Comparison of ENCODE assay signal across 8 mouse cellular contexts in the genomic region with DNA sequence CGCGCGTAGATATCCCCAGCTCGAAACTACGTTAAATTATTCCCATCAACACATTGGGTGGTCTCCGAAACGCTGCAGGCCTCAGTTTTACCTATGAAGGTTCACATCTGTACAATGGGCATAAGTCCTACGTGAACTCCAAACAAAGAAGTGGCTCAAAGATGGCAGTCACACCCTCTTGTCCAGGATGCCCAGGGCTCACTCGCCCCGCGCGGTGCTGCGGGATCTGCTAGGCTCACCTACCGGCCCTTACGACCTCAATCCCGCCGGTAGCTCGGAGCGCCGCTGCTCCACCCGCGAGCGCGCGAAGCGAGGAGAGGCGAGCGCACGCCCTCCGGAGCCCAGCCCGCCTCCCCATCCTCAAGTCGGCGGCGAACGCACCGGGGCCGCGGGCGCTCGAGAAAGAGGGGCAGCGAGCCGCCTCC. TPM values are rescaled to one million over a fixed set of nuclear protein-coding genes. Genes with fewer than 3 reads are reported as not detected.
DNase-seq lines count a peak whose midpoint lies in the region; ATAC-seq and TF ChIP-seq lines count a peak whose summit lies in the region.

No protein-coding gene starts in this region.

- H3K36me3 ChIP-seq in lung, embryonic 15.5 days = peaks cover 17% of the 10 kb centered on the region
- H3K36me3 ChIP-seq in forebrain, embryonic 14.5 days (ENCODE audit: control insufficient read depth, insufficient read depth, low read length) = peaks cover 14% of the 10 kb centered on the region
- H3K36me3 ChIP-seq in limb, embryonic 15.5 days = no peaks in the 10 kb centered on the region

- H3K4me2 ChIP-seq in lung, embryonic 15.5 days = peak overlapping the region; percentile 56
- peak overlapping the region; percentile 56 for H3K4me2 ChIP-seq in forebrain, embryonic 14.5 days (ENCODE audit: low read length)
- H3K4me2 ChIP-seq in limb, embryonic 15.5 days = peak overlapping the region; percentile 84

- H3K27ac ChIP-seq in lung, embryonic 15.5 days = peak overlapping the region; percentile 96
- peak overlapping the region; percentile 91 for H3K27ac ChIP-seq in forebrain, embryonic 14.5 days (ENCODE audit: low read depth, low read length)
- peak overlapping the region; percentile 88 for H3K27ac ChIP-seq in limb, embryonic 15.5 days
- no peak overlapping the region for H3K27ac ChIP-seq in olfactory bulb, adult 2 months (ENCODE audit: insufficient read depth, low read depth, low read length)

- DNase-seq in lung, adult 18-20 months = no peak
- peak; percentile 23 for DNase-seq in adipocyte (ENCODE audit: low spot score)
- DNase-seq in forebrain, embryonic 14.5 days (ENCODE audit: low spot score) = peak; percentile 71
- DNase-seq in right cerebral cortex, adult 18-20 months = no peak
- no peak for DNase-seq in kidney, adult 11 months

- 0% methylated on average over 41 of the region's 42 CpGs for WGBS in lung, embryonic 15.5 days
- WGBS in forebrain, embryonic 14.5 days = under 1% methylated on average over 37 of the region's 42 CpGs
- WGBS in limb, embryonic 15.5 days = under 1% methylated on average over 36 of the region's 42 CpGs
- under 1% methylated on average over 42 of the region's 42 CpGs for WGBS in olfactory bulb, adult 2 months

- H3K9ac ChIP-seq in lung, embryonic 15.5 days = peak overlapping the region; percentile 95
- peak overlapping the region; percentile 95 for H3K9ac ChIP-seq in forebrain, embryonic 14.5 days (ENCODE audit: low read length)
- peak overlapping the region; percentile 76 for H3K9ac ChIP-seq in limb, embryonic 15.5 days

- H3K4me1 ChIP-seq in lung, embryonic 15.5 days = peaks cover 21% of the 10 kb centered on the region; the same call in 1 of the 2 replicates
- H3K4me1 ChIP-seq in forebrain, embryonic 14.5 days (ENCODE audit: control insufficient read depth, insufficient read depth, low read length) = peaks cover 13% of the 10 kb centered on the region
- peaks cover 8% of the 10 kb centered on the region for H3K4me1 ChIP-seq in limb, embryonic 15.5 days
- peaks cover 3% of the 10 kb centered on the region; the same call in 1 of the 2 replicates for H3K4me1 ChIP-seq in olfactory bulb, adult 2 months (ENCODE audit: control insufficient read depth, insufficient read depth, low read length)

- H3K9me3 ChIP-seq in lung, embryonic 15.5 days = no peaks in the 10 kb centered on the region
- no peaks in the 10 kb centered on the region for H3K9me3 ChIP-seq in forebrain, embryonic 14.5 days (replicated peaks; ENCODE audit: control insufficient read depth, low read length)
- no peaks in the 10 kb centered on the region for H3K9me3 ChIP-seq in limb, embryonic 15.5 days

- H3K27me3 ChIP-seq in lung, embryonic 15.5 days = no peaks in the 10 kb centered on the region
- no peaks in the 10 kb centered on the region for H3K27me3 ChIP-seq in forebrain, embryonic 14.5 days (replicated peaks; ENCODE audit: control insufficient read depth, insufficient read depth, low read length)
- H3K27me3 ChIP-seq in limb, embryonic 15.5 days = no peaks in the 10 kb centered on the region

- peak overlapping the region; percentile 95 for H3K4me3 ChIP-seq in lung, embryonic 15.5 days
- H3K4me3 ChIP-seq in forebrain, embryonic 14.5 days (ENCODE audit: low read depth, low read length) = peak overlapping the region; percentile 88
- H3K4me3 ChIP-seq in limb, embryonic 15.5 days = peak overlapping the region; percentile 87
- peak overlapping the region; percentile 59 for H3K4me3 ChIP-seq in olfactory bulb, adult 2 months (ENCODE audit: insufficient read depth, low read depth, low read length)

- ATAC-seq in lung, embryonic 15.5 days (ENCODE audit: borderline replicate concordance, extremely low read depth, low FRiP score, low TSS enrichment) = peak; percentile 50
- peak; percentile 75 for ATAC-seq in forebrain, embryonic 14.5 days
- peak; percentile 45 for ATAC-seq in limb, embryonic 15.5 days (ENCODE audit: insufficient number of reproducible peaks, low FRiP score, low TSS enrichment, low read depth)

- TF ChIP-seq POLR2A in olfactory bulb, adult 2 months (IDR thresholded peaks at IDR 0.05; ENCODE audit: insufficient read depth, low read depth, low read length) = no peak

- TF ChIP-seq CTCF in olfactory bulb, adult 2 months (IDR thresholded peaks at IDR 0.05; ENCODE audit: insufficient read depth, low read depth, low read length) = no peak

RNA-seq across cellular contexts. Expression of a gene that starts 0.4 kb away (rescaled TPM):
- 125 and 128 TPM in 2 replicates for polyA plus RNA-seq in lung, embryonic 15.5 days (2015; fragmentation: Nextera tagmentation; extraction: Ambion mirVana)
- polyA plus RNA-seq in forebrain, embryonic 14.5 days (2014; fragmentation: Nextera tagmentation; extraction: Ambion mirVana) = 72.4 and 82.6 TPM in 2 replicates
- 71.2 and 79.4 TPM in 2 replicates for polyA plus RNA-seq in limb, embryonic 15.5 days (2015; fragmentation: Nextera tagmentation; extraction: Ambion mirVana)
- polyA plus RNA-seq in olfactory bulb, adult 2 months (2012; ENCODE audit: insufficient read depth, insufficient read length, low replicate concordance, missing spikeins) = not detected in 2 replicates

RNA-seq across cellular contexts. Expression of a gene that starts 39.6 kb away (rescaled TPM):
- polyA plus RNA-seq in lung, embryonic 15.5 days (2015; fragmentation: Nextera tagmentation; extraction: Ambion mirVana) = 213 and 230 TPM in 2 replicates
- polyA plus RNA-seq in forebrain, embryonic 14.5 days (2014; fragmentation: Nextera tagmentation; extraction: Ambion mirVana) = 91.2 and 96.6 TPM in 2 replicates
- polyA plus RNA-seq in limb, embryonic 15.5 days (2015; fragmentation: Nextera tagmentation; extraction: Ambion mirVana) = 141 and 143 TPM in 2 replicates
- polyA plus RNA-seq in olfactory bulb, adult 2 months (2012; ENCODE audit: insufficient read depth, insufficient read length, low replicate concordance, missing spikeins) = 213 and 386 TPM in 2 replicates

RNA-seq across cellular contexts. Expression of a gene that starts 39.8 kb away (rescaled TPM):
- 15.5 and 18.9 TPM in 2 replicates for polyA plus RNA-seq in lung, embryonic 15.5 days (2015; fragmentation: Nextera tagmentation; extraction: Ambion mirVana)
- 11.9 and 12.5 TPM in 2 replicates for polyA plus RNA-seq in forebrain, embryonic 14.5 days (2014; fragmentation: Nextera tagmentation; extraction: Ambion mirVana)
- polyA plus RNA-seq in limb, embryonic 15.5 days (2015; fragmentation: Nextera tagmentation; extraction: Ambion mirVana) = 14.8 and 16.7 TPM in 2 replicates
- not detected in 2 replicates for polyA plus RNA-seq in olfactory bulb, adult 2 months (2012; ENCODE audit: insufficient read depth, insufficient read length, low replicate concordance, missing spikeins)

Comparison
In these comparisons a context has a peak if more than half of its experiments do, and no peak if none do; other contexts are left out.
1. DNase-seq: peak in adipocyte (single experiment) and forebrain, embryonic 14.5 days (single experiment); none in lung, adult 18-20 months (0 of 2), right cerebral cortex, adult 18-20 months (single experiment) and kidney, adult 11 months (single experiment).
2. RNA of a gene that starts 39.8 kb away (polyA plus RNA-seq): 15.5 to 18.9 TPM in lung, embryonic 15.5 days, 14.8 to 16.7 TPM in limb, embryonic 15.5 days and 11.9 to 12.5 TPM in forebrain, embryonic 14.5 days; not detected in olfactory bulb, adult 2 months; every median in the first group is over 10 times any median in the second.
3. Peak in every context shown above with its lines, with median percentiles within 50 percentile points of each other: ATAC-seq, H3K4me2 ChIP-seq, H3K4me3 ChIP-seq and H3K9ac ChIP-seq.